Mouse (Mus musculus) liver, embryonic 16.5 days (tissue): ENCODE data around the gene Rtca. TPM values are rescaled to one million over a fixed set of nuclear protein-coding genes. Genes with fewer than 3 reads are reported as not detected.

Experiments
- ATAC-seq: fragments of 200-750 bp; cut with Nextera tagmentation; 2 replicates; pipeline ENCODE4 v1.8.0; 2017; ENCODE audit warnings: low read depth, mild to moderate bottlenecking, moderate number of reproducible peaks, moderate library complexity
- H3K27ac ChIP-seq: fragments of 300-500 bp; sonication (generic); 2 replicates; pipeline ENCODE4 v1.5.1; 2014; ENCODE audit warnings: mild to moderate bottlenecking, low read length
- H3K27me3 ChIP-seq: fragments of 300-500 bp; sonication (generic); 2 replicates; pipeline ENCODE4 v1.6.1; 2014; ENCODE audit warnings: low read depth, low read length, mixed read lengths; ENCODE audit not compliant: control insufficient read depth, insufficient read depth
- H3K36me3 ChIP-seq: fragments of 300-500 bp; sonication (generic); 2 replicates; pipeline ENCODE4 v1.6.1; 2014; ENCODE audit warnings: mild to moderate bottlenecking; ENCODE audit not compliant: control insufficient read depth, insufficient read depth
- H3K4me1 ChIP-seq: fragments of 300-500 bp; sonication (generic); 2 replicates; pipeline ENCODE4 v1.6.1; 2014; ENCODE audit warnings: low read depth, low read length, mixed read lengths; ENCODE audit not compliant: control insufficient read depth
- H3K4me2 ChIP-seq: fragments of 300-500 bp; sonication (generic); 2 replicates; pipeline ENCODE4 v1.6.1; 2014; ENCODE audit warnings: low read depth, low read length, mixed read lengths
- H3K4me3 ChIP-seq: fragments of 300-500 bp; sonication (generic); 2 replicates; pipeline ENCODE4 v1.5.1; 2014; ENCODE audit warnings: low read depth, mild to moderate bottlenecking, low read length
- H3K9ac ChIP-seq: fragments of 300-500 bp; sonication (generic); 2 replicates; pipeline ENCODE4 v1.6.1; 2014; ENCODE audit warnings: low read depth, low read length
- H3K9me3 ChIP-seq: fragments of 300-500 bp; sonication (generic); replicated peaks from 2 replicates; pipeline ENCODE4 v1.6.1; 2016; ENCODE audit warnings: low read length; ENCODE audit not compliant: control insufficient read depth
- WGBS: fragments of 180-500 bp; shearing (Covaris S2); extraction: QIAGEN DNeasy Blood & Tissue Kit; methylation state at CpG from one replicate; pipeline ENCODE4 v1.1.7; 2014; ENCODE audit not compliant: insufficient replicate concordance; 5-methylcytosine and 5-hydroxymethylcytosine counted together
- polyA plus RNA-seq: library from polyadenylated mRNA; unstranded; fragments of >200 nt; fragmentation: Nextera tagmentation; extraction: Ambion mirVana; gene quantifications from 2 replicates; pipeline ENCODE4 v1.2.1, GENCODE M21; 2015

The Rtca gene
- polyA plus RNA-seq, 1 experiment from 2014 or later = 19.9 TPM

DNA sequence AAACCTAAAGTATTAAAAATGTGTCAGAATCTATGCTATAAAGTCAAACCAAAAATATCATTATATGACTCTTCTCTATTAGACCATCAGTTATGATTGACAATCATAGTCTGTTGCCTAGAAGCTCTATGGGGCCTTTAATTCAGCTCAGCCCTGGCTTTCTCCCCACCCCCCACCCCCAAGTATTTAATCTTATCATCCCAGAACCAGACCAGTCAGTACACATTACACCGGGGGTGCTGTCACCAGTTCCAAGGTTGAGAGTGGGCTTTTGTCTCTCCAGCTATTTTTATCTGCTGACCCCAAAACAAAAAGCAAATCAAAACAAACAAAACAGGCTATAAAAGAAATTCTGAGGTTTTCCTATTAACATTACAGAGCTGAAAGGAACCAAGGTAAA lies 53.5 kb downstream of the Rtca start:
- Histone ChIP-seq H3K4me1 (peaks cover 3% of the 10 kb centered on the region), H3K36me3 (no peaks in the 10 kb centered on the region)
- 5% methylated on average over 1 of the region's 1 CpGs for WGBS

DNA sequence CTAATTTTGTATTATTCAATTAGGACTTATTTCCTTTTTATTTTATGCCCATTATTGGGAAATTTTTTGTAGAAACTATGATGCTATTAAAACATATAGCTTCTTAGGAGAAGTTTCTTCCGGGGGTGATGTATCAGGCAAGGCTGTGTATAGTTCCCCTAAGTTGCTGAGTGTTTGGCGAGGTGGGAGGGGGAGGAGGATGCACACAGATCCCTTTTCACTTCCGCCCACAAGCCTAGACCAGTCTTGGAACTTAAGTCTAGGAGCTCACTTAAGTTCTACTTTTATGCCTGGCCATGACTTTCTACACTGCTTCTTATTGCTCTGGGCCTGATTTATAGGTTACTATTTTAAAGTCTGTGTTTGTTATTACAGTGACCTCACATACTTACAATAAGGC lies 57.3 kb downstream of the Rtca start:
- Histone ChIP-seq H3K36me3 (no peaks in the 10 kb centered on the region), H3K27ac (no peak overlapping the region), H3K4me2 (no peak overlapping the region), H3K9ac (no peak overlapping the region), H3K27me3 (no peaks in the 10 kb centered on the region), H3K4me1 (peaks cover 3% of the 10 kb centered on the region), H3K4me3 (no peak overlapping the region), H3K9me3 (no peaks in the 10 kb centered on the region)
- WGBS = 38% methylated on average over 3 of the region's 3 CpGs
- no peak for ATAC-seq

More for the DNA sequence above, 53.5 kb downstream of the Rtca start:
- no peak overlapping the region for H3K4me3 ChIP-seq
- no peak for ATAC-seq
- H3K4me2 ChIP-seq = no peak overlapping the region
- H3K9me3 ChIP-seq = no peaks in the 10 kb centered on the region
- no peak overlapping the region for H3K27ac ChIP-seq
- no peaks in the 10 kb centered on the region for H3K27me3 ChIP-seq
- no peak overlapping the region for H3K9ac ChIP-seq

DNA sequence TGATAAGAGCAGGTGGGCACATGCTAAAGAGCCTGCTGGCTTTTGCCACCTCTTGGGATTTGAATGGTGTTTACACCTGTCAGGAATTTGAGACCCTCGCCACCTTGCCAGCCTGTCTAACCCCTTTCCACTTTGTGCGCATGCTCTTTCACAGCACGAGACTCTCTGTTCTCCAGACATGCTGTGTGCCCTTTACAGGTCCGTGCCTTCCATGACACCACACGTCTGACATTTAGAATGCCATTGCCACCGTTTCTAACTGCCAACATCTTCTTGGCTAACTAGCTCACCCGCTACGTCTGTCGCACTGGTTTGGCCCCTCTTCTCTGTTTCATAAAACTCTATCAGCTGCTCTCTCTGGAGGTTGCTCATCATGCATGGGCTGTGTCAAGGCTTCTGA lies 63.7 kb downstream of the Rtca start:
- H3K9me3 ChIP-seq = no peaks in the 10 kb centered on the region
- no peak overlapping the region for H3K9ac ChIP-seq
- H3K4me2 ChIP-seq = no peak overlapping the region
- WGBS = 69% methylated on average over 9 of the region's 9 CpGs
- H3K27me3 ChIP-seq = no peaks in the 10 kb centered on the region
- ATAC-seq = no peak
- no peak overlapping the region for H3K4me3 ChIP-seq
- no peak overlapping the region for H3K27ac ChIP-seq
- H3K36me3 ChIP-seq = no peaks in the 10 kb centered on the region
- no peaks in the 10 kb centered on the region for H3K4me1 ChIP-seq

DNA sequence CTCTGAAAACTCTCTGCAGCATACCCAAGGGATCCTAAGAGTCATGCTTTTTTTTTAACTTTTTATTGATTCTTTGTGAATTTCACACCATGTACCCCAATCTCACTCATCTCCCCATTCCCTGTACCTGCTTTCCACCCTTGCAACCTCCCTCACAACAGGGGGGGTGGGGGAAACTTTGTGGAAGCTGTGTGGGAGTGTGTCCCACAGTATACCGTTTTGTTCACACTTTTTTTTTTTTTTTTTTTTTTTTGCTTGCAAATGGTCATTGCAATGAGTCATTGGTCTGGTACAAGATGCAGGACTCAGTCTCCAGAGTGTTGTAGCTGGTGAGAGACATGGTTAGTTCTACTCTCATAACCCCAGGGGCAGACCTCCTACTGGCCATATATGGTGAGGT lies 65.2 kb downstream of the Rtca start:
- no peak overlapping the region for H3K9ac ChIP-seq
- H3K27me3 ChIP-seq = no peaks in the 10 kb centered on the region
- H3K36me3 ChIP-seq = no peaks in the 10 kb centered on the region
- no peak overlapping the region for H3K4me3 ChIP-seq
- H3K9me3 ChIP-seq = no peaks in the 10 kb centered on the region
- H3K27ac ChIP-seq = no peak overlapping the region
- no peak overlapping the region for H3K4me2 ChIP-seq
- H3K4me1 ChIP-seq = no peaks in the 10 kb centered on the region
- no peak for ATAC-seq
- WGBS = 60% methylated on average over 1 of the region's 1 CpGs

DNA sequence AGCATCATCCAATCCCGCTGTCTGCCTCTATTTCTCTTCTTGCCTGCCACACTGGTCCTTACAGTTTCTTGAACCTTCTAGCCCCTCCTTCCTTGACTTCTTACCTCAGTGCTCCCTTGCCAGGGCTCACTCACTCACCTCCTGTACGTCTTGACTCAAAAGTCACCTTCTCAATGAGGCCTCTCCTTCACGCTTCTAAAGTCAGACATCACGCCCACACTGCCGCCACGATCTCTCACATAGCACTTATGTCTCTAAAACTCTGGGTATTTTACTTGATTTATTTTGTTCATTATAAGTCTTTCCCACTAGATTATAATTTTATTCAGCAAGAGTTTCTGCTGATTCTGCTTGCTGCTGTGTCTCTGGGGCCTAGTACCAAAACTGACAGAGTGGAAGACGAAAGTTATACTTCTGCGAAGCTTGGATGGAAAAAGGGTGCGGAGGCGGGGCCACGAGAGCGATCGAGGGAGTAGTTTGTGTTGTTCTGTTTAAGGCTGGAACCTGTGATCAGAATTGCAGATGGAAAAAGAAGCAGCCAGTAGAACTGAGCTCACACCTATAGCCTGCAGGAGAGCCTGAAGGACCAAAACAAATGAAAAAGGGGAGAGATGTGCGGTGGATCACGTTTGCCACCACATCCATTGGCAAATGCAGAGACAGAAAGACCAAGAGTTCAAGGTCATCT lies 66.3 kb downstream of the Rtca start:
- Histone ChIP-seq H3K36me3 (no peaks in the 10 kb centered on the region), H3K4me2 (no peak overlapping the region), H3K4me1 (no peaks in the 10 kb centered on the region), H3K9me3 (no peaks in the 10 kb centered on the region), H3K27me3 (no peaks in the 10 kb centered on the region), H3K27ac (no peak overlapping the region), H3K4me3 (no peak overlapping the region), H3K9ac (no peak overlapping the region)
- WGBS = 83% methylated on average over 15 of the region's 15 CpGs
- no peak for ATAC-seq

DNA sequence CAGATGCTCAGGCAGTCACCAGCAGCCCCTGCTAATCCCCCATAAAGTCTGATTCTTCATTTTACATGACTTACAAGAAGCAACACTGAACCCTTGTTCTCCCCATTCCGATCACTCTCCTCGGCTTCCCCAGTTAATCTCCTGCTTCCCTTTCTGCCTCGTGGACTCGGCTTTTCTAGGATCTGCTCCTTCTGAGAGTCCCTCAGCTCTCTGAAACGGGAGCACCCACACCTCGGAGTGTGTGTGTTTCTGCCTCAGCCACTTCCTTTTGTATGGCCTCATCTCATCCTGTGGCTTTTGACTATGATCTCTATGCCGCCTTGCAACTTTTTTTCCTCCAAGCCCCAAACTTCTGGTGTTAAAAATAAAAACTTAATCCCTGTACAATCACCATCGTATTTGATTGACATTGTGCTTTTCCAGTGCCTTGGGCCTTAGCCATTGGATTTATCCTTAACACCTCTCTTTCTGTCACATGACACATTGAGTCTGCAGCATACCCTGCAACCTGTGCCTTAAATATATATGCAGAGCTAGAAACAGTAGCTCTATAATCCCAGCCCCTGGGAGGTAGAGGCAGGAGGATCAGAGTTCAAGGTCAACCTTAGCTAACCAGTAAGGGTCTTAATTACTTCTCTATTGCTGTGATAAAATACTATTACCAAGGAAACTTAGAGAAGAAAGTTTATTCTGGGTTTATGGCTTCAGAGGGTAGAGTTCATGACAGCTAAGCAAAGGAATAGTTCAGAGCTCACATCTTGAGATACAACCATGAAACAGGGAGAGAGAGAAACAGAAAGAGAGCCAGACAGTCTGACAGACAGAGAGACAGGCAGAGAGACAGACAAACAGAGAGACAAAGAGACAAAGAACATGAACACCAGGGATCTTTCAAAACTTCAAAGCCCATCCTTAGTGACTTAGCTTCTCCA lies 67.7 kb downstream of the Rtca start:
- Histone ChIP-seq H3K27me3 (no peaks in the 10 kb centered on the region), H3K4me2 (no peak overlapping the region), H3K9me3 (no peaks in the 10 kb centered on the region), H3K36me3 (no peaks in the 10 kb centered on the region), H3K9ac (no peak overlapping the region), H3K4me3 (no peak overlapping the region), H3K4me1 (no peaks in the 10 kb centered on the region), H3K27ac (no peak overlapping the region)
- no peak for ATAC-seq
- WGBS = 24% methylated on average over 8 of the region's 8 CpGs

Other genes with a start within 250 kb of the Rtca start
- 2.0 TPM in 2 replicates for gene Cdc14a, start 84.2 kb downstream of the Rtca start, polyA plus RNA-seq
- gene Dbt, start 4.9 kb upstream of the Rtca start, polyA plus RNA-seq = 19.4 and 19.9 TPM in 2 replicates
- 2.2 and 2.7 TPM in 2 replicates for gene Lrrc39, start 54.8 kb upstream of the Rtca start, polyA plus RNA-seq
- gene Sass6, start 86.8 kb upstream of the Rtca start, polyA plus RNA-seq = 17.3 and 17.8 TPM in 2 replicates
- 7.0 and 7.3 TPM in 2 replicates for gene Trmt13, start 106.4 kb upstream of the Rtca start, polyA plus RNA-seq
- gene Mfsd14a, start 154.5 kb upstream of the Rtca start, polyA plus RNA-seq = 32.0 and 32.8 TPM in 2 replicates
- not detected in 2 replicates for gene Gm43191, start 173.1 kb upstream of the Rtca start, polyA plus RNA-seq
- gene Slc35a3, start 204.6 kb upstream of the Rtca start, polyA plus RNA-seq = 7.0 and 7.2 TPM in 2 replicates